Mouse (Mus musculus) cerebellum, adult 2 months (tissue): Measurements from ENCODE around the gene Akap17b.

Experiments
- CTCF ChIP-seq: fragments of 200-500 bp; IDR thresholded peaks from 2 replicates; pipeline ENCODE4 v1.5.1; 2011; ENCODE audit warnings: low read depth, mild to moderate bottlenecking, control low read depth, low read length, moderate library complexity, borderline replicate concordance; ENCODE audit not compliant: insufficient read depth
- POLR2A ChIP-seq: fragments of 200-500 bp; IDR thresholded peaks from 2 replicates; pipeline ENCODE4 v1.6.1; 2011; ENCODE audit warnings: low read length, control low read depth, borderline replicate concordance; ENCODE audit not compliant: insufficient read depth

GRCm38 (mm10) chrX:36600066-36600465 is 45.1 kb downstream of the Akap17b start:
- TF ChIP-seq CTCF (no peak), POLR2A (no peak)
